Mouse (Mus musculus): Measurements from ENCODE around the gene Sftpd.

- no peak for TF ChIP-seq GATA1 (IDR thresholded peaks at IDR 0.05; ENCODE audit: borderline replicate concordance, low read length)
- no peak for TF ChIP-seq FLI1 (IDR thresholded peaks at IDR 0.05; ENCODE audit: low read length)
Observed at GRCm38 (mm10) chr14:41189496-41189895, 4.5 kb upstream of the Sftpd start.

Data from megakaryocyte, embryonic 14.5 days (primary cell).